Mouse (Mus musculus): ENCODE results near the gene Ecpas. TPM values are rescaled to one million over a fixed set of nuclear protein-coding genes. Genes with fewer than 3 reads are reported as not detected.

Ecpas gene
- polyA plus RNA-seq, 1 experiment: 65.2 TPM

DNA sequence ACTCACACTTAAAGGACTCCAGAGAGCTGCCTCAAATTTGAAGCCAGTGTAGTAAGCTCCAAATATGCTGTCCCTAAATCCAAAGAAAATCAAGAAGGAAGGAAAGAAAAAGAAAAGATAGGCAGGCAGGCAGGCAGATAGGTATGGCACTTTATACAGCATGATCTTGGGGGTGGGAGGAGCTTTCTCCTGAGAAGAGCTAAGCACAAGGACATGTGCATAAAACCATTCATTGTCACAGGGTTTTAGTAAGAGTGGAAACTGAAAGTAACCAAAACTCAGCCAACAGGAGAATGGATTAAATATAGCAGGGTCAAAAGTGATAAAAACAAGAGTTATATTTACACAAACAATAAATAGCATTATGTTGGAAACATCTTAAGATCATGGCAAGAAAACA is 14.2 kb downstream of the Ecpas start:
- H3K9me3 ChIP-seq (replicated peaks; ENCODE audit: control insufficient read depth, insufficient read depth, low read length, poor library complexity, severe bottlenecking): no peaks in the 10 kb centered on the region
- no peak for TF ChIP-seq CTCF (IDR thresholded peaks at IDR 0.05; ENCODE audit: low read depth, low read length)
- no peak for TF ChIP-seq EP300 (IDR thresholded peaks at IDR 0.05; ENCODE audit: insufficient read depth, low read depth, low read length)
- TF ChIP-seq POLR2A (IDR thresholded peaks at IDR 0.05; ENCODE audit: insufficient read depth, low read length): no peak
- no peak overlapping the region for H3K4me3 ChIP-seq (ENCODE audit: low read depth, low read length)
- H3K36me3 ChIP-seq (ENCODE audit: control insufficient read depth, insufficient read depth, low read length, poor library complexity, severe bottlenecking): no peaks in the 10 kb centered on the region
- no peaks in the 10 kb centered on the region for H3K4me1 ChIP-seq (ENCODE audit: control insufficient read depth, insufficient read depth, low read length)
- no peaks in the 10 kb centered on the region for H3K27me3 ChIP-seq (ENCODE audit: control insufficient read depth, insufficient read depth, low read length, poor library complexity, severe bottlenecking)
- no peak overlapping the region for H3K27ac ChIP-seq (ENCODE audit: insufficient read depth, low read length)
- H3K9ac ChIP-seq (ENCODE audit: low read depth, poor library complexity, severe bottlenecking): no peak overlapping the region

DNA sequence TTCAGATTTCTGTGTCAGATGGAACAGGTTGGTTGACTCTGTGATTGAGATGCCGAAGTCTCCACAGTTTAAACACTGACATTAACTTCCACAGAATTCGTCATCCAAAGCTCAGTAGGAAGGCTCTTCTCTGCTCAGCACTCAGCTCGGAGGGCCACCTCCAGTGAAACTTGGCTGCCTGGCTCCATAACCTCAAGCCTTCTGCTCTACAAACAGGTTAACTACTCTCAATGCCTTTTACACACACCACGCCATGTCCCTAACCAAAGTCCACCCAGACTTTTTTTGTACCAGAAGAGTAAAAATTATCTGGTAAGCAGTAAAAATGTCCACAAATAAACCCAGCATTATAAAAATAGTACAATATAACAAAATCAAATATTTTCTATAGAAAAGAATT is 15.1 kb downstream of the Ecpas start:
- H3K36me3 ChIP-seq (ENCODE audit: control insufficient read depth, insufficient read depth, low read length, poor library complexity, severe bottlenecking): no peaks in the 10 kb centered on the region
- no peak overlapping the region for H3K9ac ChIP-seq (ENCODE audit: low read depth, poor library complexity, severe bottlenecking)
- no peaks in the 10 kb centered on the region for H3K9me3 ChIP-seq (replicated peaks; ENCODE audit: control insufficient read depth, insufficient read depth, low read length, poor library complexity, severe bottlenecking)
- H3K4me3 ChIP-seq (ENCODE audit: low read depth, low read length): no peak overlapping the region
- H3K4me1 ChIP-seq (ENCODE audit: control insufficient read depth, insufficient read depth, low read length): no peaks in the 10 kb centered on the region
- H3K27ac ChIP-seq (ENCODE audit: insufficient read depth, low read length): no peak overlapping the region
- no peak for TF ChIP-seq POLR2A (IDR thresholded peaks at IDR 0.05; ENCODE audit: insufficient read depth, low read length)
- no peak for TF ChIP-seq CTCF (IDR thresholded peaks at IDR 0.05; ENCODE audit: low read depth, low read length)
- no peak for TF ChIP-seq EP300 (IDR thresholded peaks at IDR 0.05; ENCODE audit: insufficient read depth, low read depth, low read length)
- H3K27me3 ChIP-seq (ENCODE audit: control insufficient read depth, insufficient read depth, low read length, poor library complexity, severe bottlenecking): no peaks in the 10 kb centered on the region

DNA sequence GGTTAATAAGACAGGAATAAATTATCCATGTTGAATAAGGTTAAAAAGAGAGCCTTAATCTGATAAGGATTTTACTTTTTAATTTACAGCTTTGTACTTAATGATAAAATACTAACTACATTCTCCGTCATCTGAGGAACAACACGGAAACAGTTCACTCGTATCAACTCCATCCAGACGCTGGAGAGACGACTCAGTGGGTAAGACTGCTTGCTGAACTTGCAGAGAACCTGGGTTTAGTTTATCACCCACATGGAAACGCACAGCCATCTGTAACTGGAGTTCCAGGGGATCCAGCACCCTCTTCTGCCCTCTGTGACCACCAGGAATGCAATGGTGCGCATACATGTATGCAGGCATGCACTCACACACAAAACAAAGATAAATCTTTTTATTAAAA is 18.1 kb downstream of the Ecpas start:
- Histone ChIP-seq H3K36me3 (ENCODE audit: control insufficient read depth, insufficient read depth, low read length, poor library complexity, severe bottlenecking) (no peaks in the 10 kb centered on the region), H3K9ac (ENCODE audit: low read depth, poor library complexity, severe bottlenecking) (no peak overlapping the region), H3K4me1 (ENCODE audit: control insufficient read depth, insufficient read depth, low read length) (no peaks in the 10 kb centered on the region), H3K27ac (ENCODE audit: insufficient read depth, low read length) (no peak overlapping the region), H3K27me3 (ENCODE audit: control insufficient read depth, insufficient read depth, low read length, poor library complexity, severe bottlenecking) (no peaks in the 10 kb centered on the region), H3K9me3 (replicated peaks; ENCODE audit: control insufficient read depth, insufficient read depth, low read length, poor library complexity, severe bottlenecking) (no peaks in the 10 kb centered on the region), H3K4me3 (ENCODE audit: low read depth, low read length) (no peak overlapping the region)
- TF ChIP-seq POLR2A (IDR thresholded peaks at IDR 0.05; ENCODE audit: insufficient read depth, low read length): no peak
- TF ChIP-seq CTCF (IDR thresholded peaks at IDR 0.05; ENCODE audit: low read depth, low read length): no peak
- TF ChIP-seq EP300 (IDR thresholded peaks at IDR 0.05; ENCODE audit: insufficient read depth, low read depth, low read length): no peak

DNA sequence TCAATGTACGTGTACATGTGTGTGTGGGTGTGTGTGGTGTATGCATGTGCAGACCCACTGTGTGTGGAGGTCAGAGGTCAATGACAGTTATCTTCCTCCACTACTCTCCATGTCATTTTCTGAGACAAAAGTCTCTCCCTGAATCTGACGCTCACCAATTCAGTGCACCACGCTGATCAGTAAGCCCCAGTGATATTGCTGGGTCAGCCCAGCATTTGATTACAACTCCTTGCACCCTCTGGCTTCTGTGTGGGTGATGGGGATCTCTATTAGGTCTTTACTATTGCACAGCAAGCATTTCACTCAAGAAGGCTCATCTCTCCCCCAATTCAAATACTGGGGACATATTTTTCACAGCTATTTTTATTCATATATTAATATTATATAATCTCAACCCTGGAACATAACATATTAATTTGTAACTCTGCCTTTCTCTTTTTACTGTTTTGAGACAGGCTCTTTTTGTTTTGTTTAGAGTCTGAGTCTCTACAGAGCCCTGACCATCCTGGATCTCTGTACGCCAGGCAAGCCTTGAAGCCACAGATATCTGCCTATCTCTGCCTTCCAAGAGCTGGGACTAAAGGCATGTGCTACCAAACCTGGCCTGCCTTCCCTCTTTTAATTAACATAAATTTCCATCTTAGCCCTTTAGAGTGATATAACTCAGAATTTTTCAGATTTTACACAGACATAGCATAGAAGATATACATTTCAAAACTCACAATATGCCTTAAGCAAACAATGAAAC is 22.3 kb downstream of the Ecpas start:
- Histone ChIP-seq H3K9me3 (replicated peaks; ENCODE audit: control insufficient read depth, insufficient read depth, low read length, poor library complexity, severe bottlenecking) (no peaks in the 10 kb centered on the region), H3K36me3 (ENCODE audit: control insufficient read depth, insufficient read depth, low read length, poor library complexity, severe bottlenecking) (no peaks in the 10 kb centered on the region), H3K9ac (ENCODE audit: low read depth, poor library complexity, severe bottlenecking) (no peak overlapping the region), H3K4me1 (ENCODE audit: control insufficient read depth, insufficient read depth, low read length) (no peaks in the 10 kb centered on the region), H3K27me3 (ENCODE audit: control insufficient read depth, insufficient read depth, low read length, poor library complexity, severe bottlenecking) (no peaks in the 10 kb centered on the region), H3K4me3 (ENCODE audit: low read depth, low read length) (no peak overlapping the region), H3K27ac (ENCODE audit: insufficient read depth, low read length) (no peak overlapping the region)
- TF ChIP-seq EP300 (IDR thresholded peaks at IDR 0.05; ENCODE audit: insufficient read depth, low read depth, low read length) (no peak), CTCF (IDR thresholded peaks at IDR 0.05; ENCODE audit: low read depth, low read length) (no peak), POLR2A (IDR thresholded peaks at IDR 0.05; ENCODE audit: insufficient read depth, low read length) (no peak)

DNA sequence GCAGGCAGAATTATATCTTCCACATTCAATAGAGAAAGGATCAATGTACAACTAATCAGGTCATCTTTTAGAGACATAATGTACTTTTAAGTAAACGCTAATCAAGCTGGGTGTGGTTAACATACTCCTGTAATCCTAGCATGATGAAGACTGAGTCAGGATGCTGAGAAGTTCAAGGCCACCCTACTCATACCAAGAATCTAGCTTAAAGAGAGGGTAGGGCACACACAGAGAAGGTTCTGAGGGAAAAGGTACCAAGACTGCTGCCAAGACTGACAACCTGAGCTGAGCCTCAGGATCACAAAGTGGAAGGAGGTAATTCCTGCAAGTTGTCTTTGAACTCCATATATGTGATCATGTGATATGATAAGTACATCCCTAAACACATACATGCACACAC is 24.0 kb downstream of the Ecpas start:
- Histone ChIP-seq H3K27me3 (ENCODE audit: control insufficient read depth, insufficient read depth, low read length, poor library complexity, severe bottlenecking) (no peaks in the 10 kb centered on the region), H3K4me3 (ENCODE audit: low read depth, low read length) (no peak overlapping the region), H3K9ac (ENCODE audit: low read depth, poor library complexity, severe bottlenecking) (no peak overlapping the region), H3K27ac (ENCODE audit: insufficient read depth, low read length) (no peak overlapping the region), H3K4me1 (ENCODE audit: control insufficient read depth, insufficient read depth, low read length) (no peaks in the 10 kb centered on the region), H3K36me3 (ENCODE audit: control insufficient read depth, insufficient read depth, low read length, poor library complexity, severe bottlenecking) (no peaks in the 10 kb centered on the region), H3K9me3 (replicated peaks; ENCODE audit: control insufficient read depth, insufficient read depth, low read length, poor library complexity, severe bottlenecking) (no peaks in the 10 kb centered on the region)
- no peak for TF ChIP-seq CTCF (IDR thresholded peaks at IDR 0.05; ENCODE audit: low read depth, low read length)
- TF ChIP-seq POLR2A (IDR thresholded peaks at IDR 0.05; ENCODE audit: insufficient read depth, low read length): no peak
- TF ChIP-seq EP300 (IDR thresholded peaks at IDR 0.05; ENCODE audit: insufficient read depth, low read depth, low read length): no peak

DNA sequence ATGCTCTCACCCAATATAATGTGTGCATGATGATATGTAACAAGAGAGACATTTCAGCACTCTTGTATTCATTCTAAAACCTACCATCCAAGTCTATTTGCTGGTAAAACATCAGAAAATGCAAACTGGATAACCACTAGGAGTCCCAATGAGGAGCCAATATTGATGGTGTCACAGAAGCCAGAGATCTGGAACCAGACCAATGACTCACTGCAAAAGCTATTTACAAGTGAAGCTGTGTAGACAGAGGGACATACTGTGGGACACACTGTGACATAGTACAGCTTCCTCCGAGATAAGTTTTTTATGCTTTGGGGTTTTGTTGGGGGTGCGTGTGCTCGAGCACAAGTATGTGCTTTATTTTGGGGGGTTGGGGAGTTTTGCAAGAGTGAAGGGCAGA is 24.9 kb downstream of the Ecpas start:
- Histone ChIP-seq H3K36me3 (ENCODE audit: control insufficient read depth, insufficient read depth, low read length, poor library complexity, severe bottlenecking) (no peaks in the 10 kb centered on the region), H3K9me3 (replicated peaks; ENCODE audit: control insufficient read depth, insufficient read depth, low read length, poor library complexity, severe bottlenecking) (no peaks in the 10 kb centered on the region), H3K4me3 (ENCODE audit: low read depth, low read length) (no peak overlapping the region), H3K27ac (ENCODE audit: insufficient read depth, low read length) (no peak overlapping the region), H3K27me3 (ENCODE audit: control insufficient read depth, insufficient read depth, low read length, poor library complexity, severe bottlenecking) (no peaks in the 10 kb centered on the region), H3K4me1 (ENCODE audit: control insufficient read depth, insufficient read depth, low read length) (no peaks in the 10 kb centered on the region), H3K9ac (ENCODE audit: low read depth, poor library complexity, severe bottlenecking) (no peak overlapping the region)
- TF ChIP-seq CTCF (IDR thresholded peaks at IDR 0.05; ENCODE audit: low read depth, low read length) (no peak), EP300 (IDR thresholded peaks at IDR 0.05; ENCODE audit: insufficient read depth, low read depth, low read length) (no peak), POLR2A (IDR thresholded peaks at IDR 0.05; ENCODE audit: insufficient read depth, low read length) (no peak)
